Mouse (Mus musculus) lung, adult 2 months (tissue): ENCODE data around the gene Ryr1. TPM values are rescaled to one million over a fixed set of nuclear protein-coding genes. Genes with fewer than 3 reads are reported as not detected.

Source experiments
- DNase-seq: peaks from one replicate; pipeline ENCODE4 v3.0.0; 2022
- H3K4me1 ChIP-seq: fragments of 200-500 bp; 2 replicates; pipeline ENCODE4 v1.6.1; 2011; ENCODE audit warnings: low read length; ENCODE audit not compliant: control insufficient read depth, insufficient read depth
- H3K4me3 ChIP-seq: fragments of 200-500 bp; replicated peaks from 2 replicates; pipeline ENCODE3; 2011; ENCODE audit warnings: low read depth, mild to moderate bottlenecking, control low read depth, low read length; ENCODE audit errors: extremely low read depth
- CTCF ChIP-seq: fragments of 200-500 bp; IDR thresholded peaks from 2 replicates; pipeline ENCODE4 v1.5.1; 2011; ENCODE audit warnings: mild to moderate bottlenecking, low read length, control low read depth; ENCODE audit not compliant: insufficient read depth
- POLR2A ChIP-seq: fragments of 200-500 bp; IDR thresholded peaks from 2 replicates; pipeline ENCODE4 v1.6.1; 2011; ENCODE audit warnings: low read depth, mild to moderate bottlenecking, control low read depth, low read length, borderline replicate concordance; ENCODE audit errors: extremely low read depth
- WGBS: fragments of 180-500 bp; shearing (Covaris S2); methylation state at CpG from one replicate; pipeline ENCODE4 v1.1.7; 2018; 5-methylcytosine and 5-hydroxymethylcytosine counted together
- polyA plus RNA-seq: library from polyadenylated mRNA; depleted of rRNA; stranded (reverse); fragments of >200 nt; gene quantifications from 2 replicates; pipeline ENCODE4 v1.2.3, GENCODE M21; 2012; rRNA removed

Ryr1 gene
- polyA plus RNA-seq: 0.10 and 10.9 TPM in 2 replicates

DNA sequence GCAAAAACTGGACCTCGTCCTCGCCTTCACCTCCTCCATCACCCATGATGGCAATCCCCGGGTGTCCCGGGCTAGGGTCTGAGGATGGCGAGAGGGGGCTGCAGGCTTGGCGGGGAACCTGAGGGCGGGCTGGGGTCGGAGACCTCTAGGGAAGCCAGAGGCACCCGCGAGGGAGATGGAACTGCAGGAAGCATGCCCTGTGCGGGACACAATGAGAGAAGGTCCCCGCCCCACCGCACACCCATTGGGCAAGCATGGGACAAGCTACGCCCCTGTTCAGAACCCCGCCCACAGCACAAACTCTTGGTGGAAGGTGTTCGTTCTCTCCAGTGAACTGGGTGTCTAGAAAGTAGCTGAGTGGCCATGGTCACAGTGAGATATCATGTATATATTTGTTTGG lies at the start of gene Ryr1:
Ryr1 (minus strand) TSS at position 210 of the 400 bp plus-strand sequence.
- Histone ChIP-seq H3K4me3 (no peak within 1 kb of the TSS), H3K4me1 (no peaks in the 10 kb centered on the region)
- DNase-seq: peak; percentile 33
- WGBS: 3% methylated on average over 16 of the region's 16 CpGs
- TF ChIP-seq CTCF: no peak
- no peak for TF ChIP-seq POLR2A

DNA sequence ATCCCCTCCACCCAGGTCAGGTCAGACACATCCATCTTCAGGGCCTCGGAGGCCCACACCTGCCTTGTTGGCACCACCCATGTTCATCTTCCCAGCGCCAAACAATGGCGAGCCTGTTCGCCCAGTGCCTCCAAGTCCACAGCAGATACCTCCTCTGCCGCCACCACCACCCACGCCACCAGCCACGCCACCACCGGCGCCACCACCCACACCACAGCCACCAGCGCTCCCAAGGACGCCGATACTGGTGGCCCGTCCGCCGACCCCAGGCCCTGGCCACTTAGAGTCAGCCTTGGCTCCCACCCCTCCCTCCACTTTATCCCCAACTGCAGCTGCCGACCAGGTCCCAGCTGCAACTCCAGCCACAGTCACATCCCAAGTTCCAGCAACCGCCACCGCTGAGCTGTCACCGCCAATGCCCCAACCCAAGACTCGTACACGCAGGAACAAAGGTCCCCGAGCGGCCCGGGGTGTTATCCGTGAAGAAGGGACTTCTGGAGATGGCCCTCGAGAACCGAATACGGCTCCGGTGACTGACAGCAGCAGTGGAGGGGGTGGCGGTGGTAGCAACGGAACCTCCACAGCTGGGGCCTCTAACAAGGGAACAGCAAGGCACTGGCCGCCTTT lies 47.5 kb upstream of the Ryr1 start:
- DNase-seq: no peak
- 65% methylated on average over 31 of the region's 32 CpGs for whole genome bisulfite sequencing
- Histone ChIP-seq H3K4me3 (no peak overlapping the region), H3K4me1 (peaks cover 18% of the 10 kb centered on the region)
- TF ChIP-seq CTCF (no peak), POLR2A (no peak)

DNA sequence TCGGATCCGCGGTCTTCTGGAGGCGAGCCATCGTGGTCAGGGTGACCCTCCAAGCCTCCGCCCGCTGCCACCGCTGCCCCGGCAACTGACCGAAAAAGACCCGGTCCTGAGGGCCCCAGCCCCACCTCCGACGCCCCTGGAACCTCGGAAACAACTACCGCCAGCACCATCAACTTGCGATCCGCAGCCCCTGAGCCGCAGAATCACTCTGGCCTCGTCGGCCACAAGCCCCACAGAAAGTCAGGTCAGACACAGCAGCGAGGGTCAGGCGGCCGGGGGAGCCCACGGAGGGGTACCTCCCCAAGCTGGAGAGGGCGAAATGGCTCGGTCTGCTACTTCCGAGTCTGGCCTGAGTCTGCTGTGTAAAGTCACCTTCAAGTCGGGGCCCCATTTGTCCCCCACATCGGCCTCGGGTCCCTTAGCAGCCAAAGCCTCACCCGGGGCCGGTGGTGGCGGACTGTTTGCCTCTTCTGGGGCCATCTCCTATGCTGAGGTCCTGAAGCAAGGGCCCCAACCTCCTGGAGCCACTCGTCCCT lies 46.7 kb upstream of the Ryr1 start:
- DNase-seq: no peak
- peaks cover 18% of the 10 kb centered on the region for H3K4me1 ChIP-seq
- TF ChIP-seq POLR2A: no peak
- no peak for TF ChIP-seq CTCF
- 9% methylated on average over 34 of the region's 34 CpGs for WGBS
- H3K4me3 ChIP-seq: no peak overlapping the region

DNA sequence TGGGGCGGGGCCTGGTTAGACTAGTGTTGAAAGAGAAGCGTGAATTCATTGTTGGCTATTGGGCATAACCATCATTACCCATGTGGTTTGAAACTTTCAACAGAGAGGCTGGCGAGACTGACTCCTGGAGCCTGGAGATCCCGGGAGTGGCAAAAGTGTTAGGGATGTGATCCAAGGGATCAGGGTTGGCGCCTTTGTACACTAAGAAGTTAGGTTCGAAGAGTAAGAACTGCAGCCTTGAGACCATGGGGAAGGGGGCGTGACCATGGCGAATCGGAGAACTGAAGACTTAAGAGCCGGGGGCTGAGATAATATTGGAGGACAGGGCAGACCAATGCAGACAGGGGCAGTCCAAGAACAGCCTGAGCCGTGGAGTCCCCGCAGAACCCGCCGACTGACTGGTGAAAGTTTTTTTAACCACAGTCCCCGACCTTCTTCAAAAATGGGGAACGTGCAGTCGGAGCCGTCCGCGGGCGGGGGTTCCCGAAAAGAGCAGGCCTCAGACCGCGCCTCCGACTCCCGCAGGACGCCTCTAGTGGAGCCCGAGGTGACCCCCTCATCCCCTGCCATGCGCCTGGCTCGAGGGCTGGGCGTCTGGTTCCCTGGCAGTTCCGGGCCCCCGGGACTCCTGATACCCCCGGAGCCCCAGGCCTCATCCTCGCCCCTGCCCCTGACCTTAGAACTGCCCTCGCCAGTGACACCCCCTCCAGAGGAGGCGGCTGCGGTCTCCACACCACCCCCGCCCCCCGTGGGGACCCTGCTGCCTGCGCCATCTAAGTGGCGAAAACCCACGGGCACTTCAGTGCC lies 46.0 kb upstream of the Ryr1 start:
- Histone ChIP-seq H3K4me3 (peak overlapping the region; percentile 86), H3K4me1 (peaks cover 18% of the 10 kb centered on the region)
- no peak for TF ChIP-seq CTCF
- TF ChIP-seq POLR2A: no peak
- 2% methylated on average over 43 of the region's 43 CpGs for WGBS
- DNase-seq: no peak

DNA sequence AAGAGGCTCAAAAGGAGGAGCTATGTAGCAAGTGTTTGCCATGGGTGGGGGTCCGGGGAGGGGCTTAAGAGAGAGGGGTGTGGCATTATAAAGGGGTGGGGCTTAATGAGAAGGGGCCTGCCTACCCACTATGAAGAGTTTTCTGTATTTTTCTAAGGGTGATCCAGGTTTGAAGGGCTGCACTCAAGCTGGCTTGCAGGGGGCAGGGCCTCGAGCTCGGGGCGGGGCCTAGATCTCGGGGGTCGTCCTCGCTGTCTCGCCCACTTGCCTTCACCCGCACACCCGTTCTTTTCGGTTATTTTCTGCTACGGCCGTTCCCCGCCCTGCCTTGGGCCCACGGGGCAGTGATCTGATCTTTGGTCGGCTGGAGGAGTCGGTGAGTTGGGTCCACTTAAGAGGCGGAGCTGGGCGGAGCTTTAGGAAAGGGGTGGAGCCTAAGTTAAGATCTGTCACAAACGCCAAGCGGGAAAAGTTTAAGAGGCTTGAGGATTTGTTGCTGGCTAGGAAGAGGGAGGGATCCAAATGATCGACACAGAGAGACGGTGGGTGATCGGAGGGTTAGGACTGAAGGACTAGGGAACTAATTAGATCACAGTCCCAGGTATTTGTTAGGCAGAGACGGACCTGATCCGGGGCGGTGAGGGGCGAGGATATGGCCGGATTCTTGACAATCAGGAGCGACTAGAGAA lies 45.2 kb upstream of the Ryr1 start, which contains the start of the genes Ggn and Spred3:
Ggn (plus strand) TSS at position 145 of the 689 bp plus-strand sequence.
Spred3 (minus strand) TSS at position 346 of the 689 bp plus-strand sequence.
- TF ChIP-seq POLR2A: peak; percentile 55; the same call in 1 of the 2 replicates
- TF ChIP-seq CTCF: no peak
- WGBS: under 1% methylated on average over 30 of the region's 30 CpGs
- peak within 1 kb of the TSS; percentile 86 for H3K4me3 ChIP-seq
- peaks cover 18% of the 10 kb centered on the region for H3K4me1 ChIP-seq
- peak; percentile 81 for DNase-seq

DNA sequence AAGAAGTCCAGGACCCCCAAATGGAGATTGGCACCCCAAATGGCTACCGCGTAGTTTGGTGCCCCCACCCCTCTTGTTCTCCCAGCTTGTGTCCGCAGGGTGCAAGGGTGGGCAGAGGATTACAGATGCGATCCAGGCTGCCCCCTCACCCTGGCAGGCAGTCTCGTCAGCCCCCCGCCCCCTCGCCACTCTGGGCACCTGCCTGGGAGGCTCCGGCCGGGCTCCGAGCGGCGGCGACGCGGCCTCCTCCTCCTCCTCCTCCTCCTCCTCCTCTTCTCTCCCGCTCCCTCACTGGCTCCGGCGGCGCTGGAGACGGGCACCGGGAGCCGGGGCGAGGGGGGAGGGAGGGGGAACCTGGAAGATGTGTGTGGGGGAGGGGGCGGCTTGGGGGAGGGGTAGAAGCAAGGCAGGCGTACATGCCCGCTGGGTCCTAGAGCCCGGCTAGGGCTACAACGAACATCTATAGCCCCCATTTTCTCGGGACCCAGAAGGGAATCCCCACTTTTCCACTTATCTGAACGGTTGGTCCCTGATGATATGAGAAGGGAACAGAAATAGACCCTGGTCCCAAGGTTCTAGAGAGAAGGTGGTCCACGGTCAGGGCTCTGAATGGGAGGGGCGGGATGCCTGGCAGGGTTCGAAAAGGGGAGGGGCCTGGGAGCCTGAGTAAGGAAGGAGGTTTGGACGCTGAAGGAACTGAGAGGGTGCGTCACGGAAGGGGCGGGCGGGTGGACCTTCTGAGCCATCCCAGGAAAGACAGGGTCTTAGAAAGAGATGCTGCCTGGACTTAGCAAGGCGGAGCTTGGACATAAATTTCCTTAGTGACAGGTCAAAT lies 44.5 kb upstream of the Ryr1 start:
- peak; percentile 55 for DNase-seq
- WGBS: under 1% methylated on average over 29 of the region's 39 CpGs
- no peak for TF ChIP-seq CTCF
- TF ChIP-seq POLR2A: no peak
- H3K4me3 ChIP-seq: peak overlapping the region; percentile 86
- H3K4me1 ChIP-seq: peaks cover 18% of the 10 kb centered on the region

DNA sequence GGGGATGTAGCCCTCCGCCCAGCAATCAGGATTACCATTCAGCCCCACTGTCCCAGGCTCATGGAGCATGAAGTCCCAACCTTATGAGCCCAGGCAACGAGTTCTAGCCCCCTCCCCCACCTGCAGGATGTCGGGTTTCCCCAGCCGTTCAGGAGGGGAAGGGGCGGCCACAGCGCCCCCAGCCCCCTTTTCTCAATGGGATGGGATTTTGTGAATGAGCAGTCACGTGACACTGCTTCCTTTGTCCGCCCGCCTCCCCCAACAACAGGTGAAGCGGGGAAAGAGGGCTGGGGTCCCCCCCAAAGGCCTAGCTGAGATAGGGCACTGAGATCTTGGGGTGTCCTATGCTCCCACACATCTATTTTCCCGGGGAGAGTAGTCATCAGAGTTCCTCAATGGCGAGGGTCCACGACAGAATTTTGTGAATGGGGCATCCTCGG lies 43.8 kb upstream of the Ryr1 start:
- H3K4me3 ChIP-seq: peak overlapping the region; percentile 53
- peaks cover 18% of the 10 kb centered on the region for H3K4me1 ChIP-seq
- TF ChIP-seq POLR2A: no peak
- TF ChIP-seq CTCF: no peak
- WGBS: 4% methylated on average over 14 of the region's 14 CpGs
- no peak for DNase-seq

DNA sequence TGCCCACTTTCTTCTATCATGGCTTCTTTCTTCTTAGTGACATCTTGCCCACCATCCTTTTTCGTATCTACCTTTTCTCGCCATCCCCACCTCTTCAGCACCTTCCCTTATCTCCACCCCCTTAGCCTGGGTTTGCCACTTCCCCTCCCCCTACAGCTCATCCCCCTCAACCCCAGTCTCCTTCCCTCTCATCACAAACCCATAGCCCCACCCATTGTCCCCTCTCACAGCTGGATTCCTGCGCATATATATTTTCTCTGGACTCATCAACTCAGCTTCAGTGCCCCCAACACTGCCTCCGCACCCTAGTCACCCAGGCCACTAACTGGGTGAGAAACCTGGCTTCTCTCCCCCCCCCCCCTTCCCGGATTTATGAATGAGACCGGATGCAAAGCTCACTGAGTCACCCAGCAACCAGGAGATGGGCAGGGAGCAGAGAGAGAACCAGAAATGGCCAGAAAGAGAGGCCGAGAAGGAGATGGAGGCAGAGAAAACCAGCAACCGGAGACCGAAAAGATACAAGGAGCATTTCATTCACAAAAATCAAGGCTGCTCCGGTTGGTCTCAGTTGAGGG lies 43.2 kb upstream of the Ryr1 start:
- TF ChIP-seq POLR2A (no peak), CTCF (no peak)
- no peak for DNase-seq
- peaks cover 18% of the 10 kb centered on the region for H3K4me1 ChIP-seq
- no peak overlapping the region for H3K4me3 ChIP-seq
- 23% methylated on average over 10 of the region's 10 CpGs for WGBS
